Mouse (Mus musculus) CH12.LX (cell line): Measurements from ENCODE around the gene Oas1d.
"Not testable (repeated sequence)": the region's sequence is repeated elsewhere in the genome, so short reads cannot be mapped to it uniquely, and the experiment has no call there.

Source experiments
- CTCF ChIP-seq, 2 experiments: IDR thresholded peaks in 1 of 2; conservative IDR thresholded peaks in 1 of 2; 2 replicates each; pipeline ENCODE4 v1.5.1; 2011 to 2012; ENCODE audit warnings: low read depth in 2 of 2, low read length in 2 of 2, improper control_type of control experiment in 1 of 2, inconsistent platforms in 1 of 2, mild to moderate bottlenecking in 1 of 2, moderate library complexity in 1 of 2
- POLR2A ChIP-seq: IDR thresholded peaks from 2 replicates; pipeline ENCODE4 v1.6.1; 2011; ENCODE audit warnings: low read depth, mild to moderate bottlenecking, improper control_type of control experiment, low read length
- RAD21 ChIP-seq: IDR thresholded peaks from 2 replicates; pipeline ENCODE4 v1.6.1; 2011; ENCODE audit warnings: low read depth, mild to moderate bottlenecking, low read length, improper control_type of control experiment, moderate library complexity
- ZKSCAN1 ChIP-seq: IDR thresholded peaks from 2 replicates; pipeline ENCODE4 v1.6.1; 2012; ENCODE audit warnings: low read depth, inconsistent platforms, low read length, improper control_type of control experiment, borderline replicate concordance

DNA sequence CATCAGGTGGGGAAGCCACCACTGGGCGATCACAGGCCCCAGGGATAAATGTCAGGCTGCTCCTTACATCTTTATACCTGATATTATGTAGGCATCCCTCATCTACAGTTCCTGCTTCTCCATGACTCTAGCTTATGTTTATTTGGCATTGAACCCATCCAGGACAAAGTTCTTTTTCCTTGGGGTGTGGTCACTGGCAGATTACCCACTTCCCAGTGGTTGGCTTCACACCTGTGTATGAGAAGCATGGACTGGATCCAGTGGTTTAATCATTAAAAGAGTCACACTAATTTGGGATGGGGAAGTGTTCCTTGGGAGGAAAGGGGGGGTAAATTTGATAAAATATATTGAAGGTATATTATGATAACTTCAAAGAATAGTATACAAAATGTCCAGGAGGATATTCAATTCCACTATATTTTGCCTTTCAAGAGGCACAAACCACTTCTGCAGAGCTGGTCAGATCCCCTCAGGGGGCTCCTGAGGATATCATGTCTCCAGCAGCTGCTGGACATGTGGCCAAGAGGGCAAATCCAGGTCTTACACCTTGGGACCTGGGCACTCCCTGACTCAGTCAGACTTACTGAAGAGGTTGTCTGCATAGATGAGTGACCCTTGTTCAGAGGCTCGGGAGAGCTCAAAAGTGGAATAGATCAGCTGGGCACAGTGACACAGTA lies 22.6 kb upstream of the Oas1d start:
- not testable (repeated sequence) for TF ChIP-seq CTCF (conservative IDR thresholded peaks at IDR 0.05 in 1 of 2, IDR thresholded peaks at IDR 0.05 in 1 of 2; ENCODE audit: low read depth in 2 of 2, low read length in 2 of 2); RAD21; POLR2A; ZKSCAN1
